Mouse (Mus musculus) kidney, postnatal 0 days (tissue): ENCODE results near the gene Prkcd. TPM values are rescaled to one million over a fixed set of nuclear protein-coding genes. Genes with fewer than 3 reads are reported as not detected.

ENCODE experiments used
- ATAC-seq: fragments of 200-750 bp; cut with Nextera tagmentation; replicated peaks from 2 replicates; pipeline ENCODE4 v1.8.0; 2017; ENCODE audit warnings: low read depth, moderate number of reproducible peaks, moderate TSS enrichment, moderate library complexity; ENCODE audit not compliant: low FRiP score
- DNase-seq: peaks from one replicate; pipeline ENCODE4 v3.0.0-alpha.2; 2016; ENCODE audit warnings: low spot score
- H3K27ac ChIP-seq: fragments of 300-500 bp; sonication (generic); 2 replicates; pipeline ENCODE4 v1.5.1; 2014; ENCODE audit warnings: mild to moderate bottlenecking
- H3K27me3 ChIP-seq: fragments of 300-500 bp; sonication (generic); 2 replicates; pipeline ENCODE4 v1.6.1; 2014; ENCODE audit warnings: low read length, mixed read lengths; ENCODE audit not compliant: insufficient read depth
- H3K36me3 ChIP-seq: fragments of 300-500 bp; sonication (generic); 2 replicates; pipeline ENCODE4 v1.6.1; 2014; ENCODE audit warnings: low read length, mixed read lengths; ENCODE audit not compliant: insufficient read depth
- H3K4me1 ChIP-seq: fragments of 300-500 bp; sonication (generic); replicated peaks from 2 replicates; pipeline ENCODE4 v1.6.1; 2014; ENCODE audit warnings: antibody characterized with exemption, low read length, mixed read lengths; ENCODE audit not compliant: insufficient read depth
- H3K4me2 ChIP-seq: fragments of 300-500 bp; sonication (generic); 2 replicates; pipeline ENCODE4 v1.6.1; 2014; ENCODE audit warnings: mild to moderate bottlenecking, low read length, moderate library complexity, mixed read lengths
- H3K4me3 ChIP-seq: fragments of 300-500 bp; sonication (generic); replicated peaks from 2 replicates; pipeline ENCODE4 v1.5.1; 2014; ENCODE audit warnings: low read depth, low read length
- H3K9ac ChIP-seq: fragments of 300-500 bp; sonication (generic); 2 replicates; pipeline ENCODE4 v1.6.1; 2014; ENCODE audit warnings: low read depth, low read length
- H3K9me3 ChIP-seq: fragments of 300-500 bp; sonication (generic); replicated peaks from 2 replicates; pipeline ENCODE4 v1.6.1; 2016; ENCODE audit warnings: low read length, inconsistent platforms, mixed read lengths
- CTCF ChIP-seq: IDR thresholded peaks from 2 replicates; pipeline ENCODE4 v1.5.1; 2016; ENCODE audit warnings: antibody characterized with exemption, low read depth, mild to moderate bottlenecking, moderate library complexity
- WGBS: fragments of 180-500 bp; shearing (Covaris S2); extraction: QIAGEN DNeasy Blood & Tissue Kit; methylation state at CpG from one replicate; pipeline ENCODE4 v1.1.7; 2014; 5-methylcytosine and 5-hydroxymethylcytosine counted together
- polyA plus RNA-seq: library from polyadenylated mRNA; unstranded; fragments of >200 nt; fragmentation: Nextera tagmentation; extraction: Ambion mirVana; gene quantifications from 2 replicates; pipeline ENCODE4 v1.2.1, GENCODE M21; 2015

Prkcd gene
- polyA plus RNA-seq, 1 experiment from 2014 or later: 44.9 TPM

GRCm38 (mm10) chr14:30553185-30553584, 72.8 kb downstream of the Prkcd start:
- H3K4me2 ChIP-seq: no peak overlapping the region
- no peak for TF ChIP-seq CTCF
- WGBS: 65% methylated on average over 4 of the region's 4 CpGs
- H3K36me3 ChIP-seq: 0 out of 2 replicates have a peak, but pooled peaks cover 2% of the 10 kb centered on the region
- no peak for ATAC-seq
- no peaks in the 10 kb centered on the region for H3K9me3 ChIP-seq
- no peak overlapping the region for H3K27ac ChIP-seq
- peaks cover 22% of the 10 kb centered on the region for H3K4me1 ChIP-seq
- DNase-seq: no peak
- H3K4me3 ChIP-seq: no peak overlapping the region
- no peak overlapping the region for H3K9ac ChIP-seq
- no peaks in the 10 kb centered on the region for H3K27me3 ChIP-seq

- Histone ChIP-seq H3K27ac (no peak overlapping the region), H3K9me3 (no peaks in the 10 kb centered on the region), H3K4me3 (no peak overlapping the region), H3K4me2 (no peak overlapping the region), H3K27me3 (no peaks in the 10 kb centered on the region), H3K9ac (no peak overlapping the region), H3K36me3 (0 out of 2 replicates have a peak, but pooled peaks cover 2% of the 10 kb centered on the region), H3K4me1 (peaks cover 24% of the 10 kb centered on the region)
- TF ChIP-seq CTCF: no peak
- no peak for DNase-seq
- 91% methylated on average over 2 of the region's 2 CpGs for WGBS
- no peak for ATAC-seq
Measured at GRCm38 (mm10) chr14:30551981-30552380, 74.0 kb downstream of the Prkcd start.

DNA sequence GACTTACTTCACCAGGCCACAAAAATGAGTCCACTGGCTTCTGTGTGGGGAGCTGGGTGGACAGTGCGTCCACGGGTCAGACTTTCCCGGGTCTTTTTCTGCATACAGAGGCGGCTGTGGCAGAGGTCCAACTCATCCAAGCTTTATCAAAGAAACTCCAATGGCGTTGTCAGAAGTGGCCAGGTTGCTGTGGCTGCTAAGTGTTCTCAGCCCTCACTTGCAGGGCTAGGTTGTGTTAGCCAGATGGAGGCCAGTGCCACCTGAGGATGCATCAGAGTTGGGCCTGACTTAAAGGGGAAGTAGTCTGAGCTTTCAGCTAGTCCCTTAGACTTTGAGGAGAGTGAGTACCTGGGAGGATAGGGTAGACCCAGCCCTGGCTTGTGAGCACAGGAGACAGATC, 74.5 kb downstream of the Prkcd start:
- no peak for ATAC-seq
- Histone ChIP-seq H3K9ac (no peak overlapping the region), H3K4me3 (no peak overlapping the region), H3K4me2 (peak overlapping the region; percentile 97), H3K27ac (no peak overlapping the region), H3K9me3 (no peaks in the 10 kb centered on the region), H3K27me3 (no peaks in the 10 kb centered on the region), H3K4me1 (peaks cover 24% of the 10 kb centered on the region), H3K36me3 (0 out of 2 replicates have a peak, but pooled peaks cover 2% of the 10 kb centered on the region)
- TF ChIP-seq CTCF: no peak
- WGBS: 53% methylated on average over 5 of the region's 5 CpGs
- DNase-seq: no peak

DNA sequence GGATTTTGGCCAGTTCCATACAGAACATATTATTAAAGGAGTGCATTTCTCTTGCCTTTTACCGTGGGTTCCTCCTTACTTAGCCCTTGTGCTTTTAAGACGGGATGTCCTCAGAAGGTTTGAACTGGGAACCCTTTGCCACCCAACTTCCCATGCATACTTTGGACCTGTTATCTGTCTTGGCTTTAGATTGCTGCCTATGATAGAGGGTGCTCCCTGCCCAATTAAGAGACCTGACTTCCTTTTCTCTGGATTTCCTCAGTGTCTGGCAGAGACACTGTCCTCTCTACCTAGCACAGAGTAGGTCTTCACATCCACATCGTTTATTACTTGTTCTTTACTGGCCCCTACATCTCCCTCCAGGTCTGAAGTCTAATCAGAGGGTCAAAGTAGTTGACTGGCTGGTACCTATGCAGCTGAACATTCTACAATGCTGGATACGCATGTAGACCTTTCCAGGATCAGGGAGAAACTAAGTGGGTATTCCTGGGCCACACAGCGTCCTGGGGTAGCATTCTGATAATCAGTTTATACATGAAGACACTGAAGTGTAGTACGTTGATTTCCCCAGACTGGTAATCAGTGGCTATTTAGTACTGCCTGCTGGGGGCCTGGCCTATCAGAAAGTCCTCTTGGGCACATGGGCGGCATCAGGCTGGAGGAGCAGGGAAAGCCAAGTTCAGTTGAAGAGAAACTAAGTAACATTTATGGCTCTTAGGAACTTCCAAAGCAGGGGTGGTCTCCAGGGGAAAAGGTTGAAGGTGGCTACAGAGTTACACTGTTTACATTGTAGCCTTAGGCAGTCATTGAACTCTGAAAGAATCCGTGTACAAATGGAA, 75.6 kb downstream of the Prkcd start:
- ATAC-seq (no peak), DNase-seq (no peak)
- Histone ChIP-seq H3K36me3 (0 out of 2 replicates have a peak, but pooled peaks cover 2% of the 10 kb centered on the region), H3K4me3 (peak overlapping the region; percentile 65), H3K9me3 (no peaks in the 10 kb centered on the region), H3K4me1 (peaks cover 24% of the 10 kb centered on the region), H3K27ac (no peak overlapping the region), H3K4me2 (peak overlapping the region; percentile 97), H3K9ac (peak overlapping the region; percentile 82), H3K27me3 (no peaks in the 10 kb centered on the region)
- 24% methylated on average over 8 of the region's 8 CpGs for WGBS
- TF ChIP-seq CTCF: no peak

- Histone ChIP-seq H3K9me3 (no peaks in the 10 kb centered on the region), H3K4me1 (peaks cover 24% of the 10 kb centered on the region), H3K27ac (peak overlapping the region; percentile 92), H3K27me3 (no peaks in the 10 kb centered on the region), H3K36me3 (no peaks in the 10 kb centered on the region), H3K4me2 (peak overlapping the region; percentile 97), H3K4me3 (peak overlapping the region; percentile 65), H3K9ac (peak overlapping the region; percentile 82)
- 0% methylated on average over 10 of the region's 10 CpGs for WGBS
- DNase-seq (peak; percentile 18), ATAC-seq (no peak)
- TF ChIP-seq CTCF: no peak
Measured at GRCm38 (mm10) chr14:30549777-30550149, 76.2 kb downstream of the Prkcd start.

- DNase-seq: peak; percentile 96
- no peaks in the 10 kb centered on the region for H3K36me3 ChIP-seq
- peak; percentile 93 for ATAC-seq
- H3K27me3 ChIP-seq: no peaks in the 10 kb centered on the region
- H3K9ac ChIP-seq: peak overlapping the region; percentile 82
- H3K4me1 ChIP-seq: peaks cover 24% of the 10 kb centered on the region
- no peak for TF ChIP-seq CTCF
- H3K4me3 ChIP-seq: peak overlapping the region; percentile 65
- H3K9me3 ChIP-seq: no peaks in the 10 kb centered on the region
- under 1% methylated on average over 69 of the region's 69 CpGs for WGBS
- peak overlapping the region; percentile 92 for H3K27ac ChIP-seq
- peak overlapping the region; percentile 97 for H3K4me2 ChIP-seq
Measured at GRCm38 (mm10) chr14:30548965-30549776, 76.8 kb downstream of the Prkcd start.
